Mouse (Mus musculus) lung, postnatal 36 days (tissue): ENCODE results near the gene Fryl.
A peak's percentile ranks its signal among the peaks of the same experiment; 100 is the strongest.

Experiments used
- DNase-seq: peaks from one replicate; pipeline ENCODE4 v3.0.0; 2022; ENCODE audit warnings: mixed read lengths

Gene Fryl

DNA sequence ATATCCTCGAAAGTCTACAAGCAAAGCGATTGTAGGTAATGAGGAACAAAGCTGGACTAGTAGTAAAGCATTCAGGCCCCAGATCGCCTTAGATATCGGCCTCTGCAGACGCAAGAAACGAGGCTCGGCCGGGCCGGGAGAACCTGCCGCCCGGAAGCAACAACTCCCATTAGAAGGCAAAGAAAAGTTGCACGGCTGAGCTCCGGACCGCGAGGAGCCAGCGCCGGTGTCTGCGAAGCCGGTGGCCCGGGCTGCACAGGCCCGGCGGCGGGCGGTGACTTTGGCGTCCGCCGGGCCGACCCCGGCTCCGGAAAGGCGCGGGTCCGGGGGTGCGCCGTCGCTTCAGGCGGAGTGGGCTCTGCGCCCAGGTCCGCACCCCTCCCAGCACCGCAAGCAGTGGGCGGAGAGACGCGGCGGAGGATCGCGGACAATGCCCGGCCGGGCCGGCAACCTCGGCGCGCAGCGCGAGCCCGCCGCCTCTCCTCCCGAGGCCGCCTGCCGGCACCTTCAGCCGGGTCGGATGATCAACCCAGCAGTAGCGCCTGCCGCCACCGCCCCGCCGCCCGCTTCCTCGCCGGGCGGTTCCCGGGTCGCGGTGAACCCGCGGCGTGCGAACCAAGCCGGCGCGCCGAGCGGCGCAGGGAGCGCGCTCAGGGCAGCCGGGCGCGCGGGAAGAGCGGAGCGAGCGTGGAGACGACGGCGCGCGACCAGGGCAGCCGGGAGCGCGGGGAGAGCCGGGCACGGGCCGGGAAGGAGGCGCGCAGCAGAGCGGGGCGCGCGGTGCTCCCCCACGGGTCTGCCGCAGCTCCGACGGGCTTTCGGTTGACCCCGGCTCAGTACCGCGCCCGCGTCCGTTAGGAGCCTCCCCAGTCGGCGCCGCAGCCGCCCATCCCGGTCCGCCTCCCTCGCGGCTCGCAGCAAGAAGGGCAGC, 833 bp downstream of the Fryl start:
- DNase-seq, result peak; percentile 59

DNA sequence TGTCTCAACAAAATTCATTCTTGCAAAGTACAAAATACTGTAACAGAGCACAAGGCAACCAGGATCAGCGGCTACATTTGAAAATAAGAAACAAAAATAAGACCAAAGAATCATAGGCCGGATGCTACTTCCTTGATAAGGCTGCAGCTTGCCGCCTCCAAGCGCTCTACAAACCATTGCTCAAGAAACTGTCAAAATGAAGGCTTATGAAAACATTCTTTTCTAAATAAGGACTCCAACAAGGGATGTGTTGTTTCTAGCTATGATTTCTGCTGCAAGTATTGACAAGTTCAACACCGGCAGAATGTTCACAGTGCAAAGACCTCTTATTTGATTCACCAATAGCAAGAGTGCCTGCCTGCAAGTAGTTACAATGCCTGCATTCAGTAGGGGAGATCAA, 1.8 kb downstream of the Fryl start:
- DNase-seq, result peak; percentile 35

DNA sequence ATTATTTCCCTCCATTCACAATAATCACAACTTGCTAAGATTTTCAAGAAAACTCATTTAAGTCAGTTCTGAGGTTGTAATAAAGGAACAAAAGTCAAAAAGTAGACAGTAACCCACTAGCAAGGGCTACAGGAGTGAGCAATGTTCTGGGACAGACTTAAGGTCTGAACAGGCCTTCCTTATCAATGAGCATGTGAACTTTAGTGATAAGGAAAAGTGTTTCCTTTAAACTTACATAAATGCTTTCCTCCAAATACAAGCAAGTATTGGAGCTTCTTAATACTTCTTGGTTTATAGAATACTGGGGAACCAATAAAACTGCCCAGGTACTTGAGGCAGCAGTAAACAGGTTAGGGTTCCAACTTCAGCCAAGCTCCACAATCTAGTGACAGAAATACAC, 3.7 kb downstream of the Fryl start:
- no peak for DNase-seq

DNA sequence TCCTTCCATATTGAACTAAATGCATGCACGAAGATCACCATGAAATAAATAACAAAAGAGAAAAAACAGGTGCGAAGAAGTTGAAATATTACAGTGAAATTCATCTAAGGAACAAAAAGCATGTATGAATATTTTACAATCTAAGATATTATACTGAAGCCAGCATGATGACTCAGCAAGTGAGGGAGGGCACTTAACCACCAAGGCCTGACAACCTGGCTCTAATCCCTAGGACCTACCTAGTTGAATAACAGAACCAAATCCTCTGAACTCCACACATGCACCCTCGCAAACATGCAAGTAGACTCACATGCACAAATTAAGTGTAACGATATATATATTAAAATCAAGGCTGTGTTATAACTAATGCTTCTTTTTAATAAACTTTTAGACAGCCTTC, 7.1 kb downstream of the Fryl start:
- DNase-seq, result no peak

DNA sequence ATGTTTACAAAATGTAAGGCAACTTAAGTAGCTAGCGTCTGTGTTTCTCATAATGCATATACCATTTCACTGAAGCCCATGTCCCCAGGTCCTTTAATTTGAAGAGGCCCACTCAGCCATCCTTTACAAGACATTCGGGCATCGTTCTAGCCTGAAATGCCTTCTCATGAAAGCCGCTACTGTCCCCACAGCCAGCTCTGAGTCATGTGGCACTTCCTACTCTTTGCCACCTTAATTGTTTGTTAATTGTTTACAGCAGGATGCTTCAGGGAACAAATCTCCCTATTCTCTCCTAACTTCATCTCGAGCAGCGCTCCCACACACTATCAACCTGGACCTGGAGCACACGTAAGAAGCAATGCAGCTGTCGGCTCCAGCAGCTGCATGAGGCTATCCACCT, 8.2 kb downstream of the Fryl start:
- DNase-seq, result no peak

DNA sequence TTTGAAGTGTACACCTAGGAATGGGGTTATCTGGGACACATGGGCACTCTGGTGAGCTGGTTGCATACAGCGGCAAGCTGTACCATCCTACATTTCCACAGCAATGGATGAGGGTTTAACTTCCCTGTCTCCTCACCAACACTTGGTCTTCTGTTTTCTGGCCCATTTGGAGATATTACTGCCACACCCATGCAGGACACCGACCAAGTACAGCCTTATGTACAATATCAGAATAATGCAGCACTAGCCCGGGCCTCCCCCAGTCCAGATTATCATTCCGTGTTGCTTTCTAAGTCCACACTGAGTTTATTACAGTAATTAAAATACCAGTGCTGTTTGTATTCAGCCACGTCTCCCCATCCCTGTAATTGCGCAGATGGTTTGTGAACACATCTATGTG, 10.0 kb downstream of the Fryl start:
- DNase-seq, result no peak

DNA sequence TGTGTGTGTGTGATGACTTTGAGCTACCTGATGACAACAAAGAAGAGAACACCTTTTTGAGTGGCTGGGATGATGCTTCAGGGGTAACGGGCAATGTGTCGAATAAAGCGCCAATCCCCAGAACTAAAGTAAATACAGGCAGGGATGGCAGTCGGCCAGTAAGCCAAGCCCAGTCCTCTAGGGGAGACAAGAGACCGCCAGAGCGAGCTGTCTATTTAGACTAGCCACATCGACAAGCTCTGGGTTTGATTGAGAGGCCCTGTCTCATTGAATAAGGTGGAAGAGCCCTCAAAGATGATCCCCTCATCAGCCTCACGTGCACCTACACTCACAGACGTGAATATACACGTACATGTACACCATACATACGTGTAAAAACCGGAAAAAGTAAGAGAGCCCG, 12.0 kb downstream of the Fryl start:
- peak; percentile 69 for DNase-seq

DNA sequence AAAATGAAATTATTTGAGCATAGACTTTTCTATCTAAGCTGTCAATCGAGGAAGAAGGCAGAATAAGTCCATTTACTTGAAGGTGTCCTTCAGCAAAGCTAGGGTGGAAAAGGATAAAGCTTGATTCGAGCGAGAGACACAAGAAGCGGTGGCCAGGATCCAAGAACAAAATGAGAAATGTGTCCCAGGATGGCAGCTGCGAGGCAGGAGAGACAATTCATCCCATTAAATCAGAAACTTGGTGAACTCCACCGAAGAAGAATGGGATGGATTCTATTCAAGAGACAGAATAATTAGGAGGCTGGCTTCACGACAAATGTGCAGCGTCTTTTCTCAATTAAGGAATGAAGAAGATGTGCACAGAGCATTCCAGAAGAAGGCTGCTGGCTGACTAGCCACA, 14.5 kb downstream of the Fryl start:
- no peak for DNase-seq

DNA sequence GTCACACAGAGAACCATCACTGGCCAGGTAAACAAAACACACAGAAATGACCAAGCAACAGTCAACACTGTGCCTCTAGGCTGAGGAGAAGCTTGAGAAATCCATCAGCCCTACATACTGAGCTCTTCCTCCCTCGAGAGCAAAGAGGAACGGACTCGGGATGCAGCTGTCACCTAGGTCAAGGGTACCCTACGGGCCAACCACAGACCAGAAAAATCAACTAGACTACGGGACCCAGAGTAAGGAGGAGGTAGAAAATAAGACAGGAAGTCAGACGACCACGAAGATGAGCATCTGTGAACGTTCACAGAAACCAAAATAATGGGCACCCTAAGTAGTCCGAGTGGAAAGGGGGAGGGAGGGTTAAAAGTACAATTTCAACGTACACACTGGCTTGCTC, 15.1 kb downstream of the Fryl start:
- DNase-seq, result no peak

DNA sequence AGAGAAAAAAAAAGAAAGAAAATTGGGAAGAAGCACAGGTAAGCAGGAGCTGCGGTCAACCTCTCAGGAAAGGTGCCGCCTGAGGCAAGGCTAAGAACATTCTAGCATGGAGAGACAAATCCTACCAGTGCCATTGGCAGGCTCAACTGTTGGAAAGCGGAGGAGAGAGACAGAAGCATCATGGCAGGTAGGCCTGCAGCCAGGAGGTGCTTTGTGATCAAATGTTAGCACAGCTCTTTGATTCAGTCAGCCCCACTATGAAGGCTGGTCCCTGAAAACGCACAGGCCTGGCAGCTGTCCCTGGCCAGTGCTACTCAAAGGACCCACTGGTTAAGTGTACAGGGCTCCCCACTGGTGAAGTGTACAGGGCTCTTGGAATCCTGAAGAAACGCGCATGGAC, 16.0 kb downstream of the Fryl start:
- DNase-seq, result no peak

DNA sequence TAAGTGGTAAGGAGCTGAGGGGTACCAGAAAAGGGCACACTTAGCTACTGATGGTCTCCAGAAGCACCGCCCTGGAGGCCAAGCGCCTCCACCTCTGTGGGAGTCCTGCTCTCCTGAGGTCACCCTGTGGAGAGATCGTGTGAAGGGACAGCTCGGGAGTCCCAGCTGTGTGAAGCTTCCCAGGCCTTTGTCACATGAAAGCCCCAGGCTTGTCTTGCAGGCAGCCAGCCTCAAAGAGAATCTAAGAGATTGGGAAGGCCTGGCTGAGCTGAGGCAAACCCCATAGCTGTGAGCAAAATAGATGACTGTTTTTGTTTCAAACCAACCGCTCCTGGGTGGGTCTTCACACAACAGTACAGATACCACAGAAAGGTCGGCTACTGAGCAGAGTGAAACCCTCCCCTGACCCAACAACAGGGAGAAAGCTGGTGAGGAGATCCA, 19.5 kb downstream of the Fryl start:
- DNase-seq, result no peak

DNA sequence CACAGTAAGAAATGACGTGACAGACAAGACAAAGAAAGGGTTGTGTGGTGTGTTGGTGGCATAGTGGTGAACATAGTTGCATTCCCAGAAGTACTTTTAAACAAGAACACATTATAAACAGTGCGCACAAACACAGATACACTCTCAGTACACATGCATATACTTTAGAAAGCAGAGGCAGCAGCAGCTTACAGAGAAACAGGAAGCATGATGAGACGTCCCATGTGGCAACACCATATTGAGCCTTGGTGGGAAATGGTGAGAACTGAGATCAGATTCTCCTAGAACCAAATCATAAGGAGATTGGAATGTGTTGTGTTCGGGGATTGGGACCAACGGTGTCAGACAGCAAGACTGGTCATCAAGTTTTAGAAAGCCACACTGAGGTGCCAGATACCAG, 21.2 kb downstream of the Fryl start:
- DNase-seq, result no peak

DNA sequence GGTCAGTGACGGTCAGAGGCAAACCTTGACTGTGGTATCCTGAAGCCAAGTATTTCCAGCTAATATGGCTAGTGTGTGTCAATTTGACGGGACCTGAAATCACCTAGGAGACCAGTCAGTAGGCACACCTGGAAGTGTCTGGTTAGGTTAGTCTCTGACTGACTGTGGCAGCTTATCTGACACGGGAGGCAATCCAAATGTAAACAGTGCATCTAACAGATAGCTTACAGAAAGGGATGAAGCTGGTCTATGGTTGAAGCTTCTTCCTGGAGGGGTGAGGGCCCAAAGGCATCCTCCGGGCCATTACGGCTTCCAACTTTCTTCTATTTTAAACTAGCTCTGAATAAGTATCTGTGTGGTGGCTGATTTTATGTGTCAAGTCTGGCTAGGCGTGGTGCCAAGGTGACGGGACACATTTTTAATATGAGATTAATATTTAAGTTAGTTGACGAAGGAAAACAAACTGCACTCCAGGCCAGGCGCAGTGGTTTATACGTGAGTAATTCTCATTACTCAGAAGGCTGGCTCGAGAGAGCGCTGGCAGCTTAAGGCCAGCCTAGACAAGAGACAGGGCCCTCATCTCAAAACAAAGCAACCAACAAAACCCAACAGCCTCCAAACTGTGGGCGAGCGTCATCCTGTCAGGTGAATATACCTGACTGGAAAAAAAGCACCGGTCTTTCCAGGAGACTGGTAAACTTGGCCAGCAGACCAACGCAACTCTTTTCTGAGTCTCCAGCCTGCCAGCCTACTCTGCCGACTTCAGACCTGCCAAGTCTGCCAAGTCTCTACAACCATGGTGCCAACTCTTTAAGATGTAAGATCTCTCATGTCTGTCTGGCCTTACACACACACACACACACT, 23.2 kb downstream of the Fryl start:
- DNase-seq, result no peak

DNA sequence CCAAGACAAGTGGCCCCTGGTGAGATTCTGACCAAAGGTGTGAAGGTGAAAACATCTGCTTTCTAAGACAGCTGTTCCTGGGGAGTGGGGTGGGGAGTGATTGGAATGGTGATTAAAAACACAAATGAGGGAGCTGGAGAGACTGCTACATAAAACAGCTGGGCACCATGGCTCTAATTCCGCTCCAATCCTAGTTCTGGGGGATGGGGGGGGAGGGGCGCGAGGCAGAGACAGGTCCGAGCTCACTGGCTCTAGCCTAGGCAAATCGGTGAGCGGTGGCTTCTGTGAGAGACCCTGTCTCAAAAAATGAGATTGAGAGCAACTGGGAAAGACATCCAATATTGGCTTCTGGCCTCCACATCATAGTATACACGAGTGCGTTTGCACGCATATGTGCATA, 24.2 kb downstream of the Fryl start:
- DNase-seq, result no peak

DNA sequence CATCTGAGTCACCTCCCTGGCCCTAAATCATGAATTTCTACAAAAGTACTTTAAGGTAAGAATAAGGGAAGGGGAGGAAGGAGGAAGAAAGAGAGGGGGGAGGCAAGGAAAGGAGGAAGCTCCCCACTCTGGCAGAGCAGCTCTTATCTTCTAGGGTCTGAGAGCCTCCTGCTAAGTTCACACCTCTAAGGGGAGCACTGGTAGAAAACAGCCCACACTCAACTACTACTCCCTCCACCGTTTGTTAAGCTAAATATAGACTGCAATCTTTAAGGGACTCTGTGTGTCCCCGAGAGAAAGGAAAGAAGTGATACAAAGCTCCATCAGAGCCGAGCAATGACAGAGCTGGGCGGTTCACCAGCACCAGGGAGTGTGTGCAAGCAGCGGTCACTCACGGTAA, 24.6 kb downstream of the Fryl start:
- DNase-seq, result no peak

DNA sequence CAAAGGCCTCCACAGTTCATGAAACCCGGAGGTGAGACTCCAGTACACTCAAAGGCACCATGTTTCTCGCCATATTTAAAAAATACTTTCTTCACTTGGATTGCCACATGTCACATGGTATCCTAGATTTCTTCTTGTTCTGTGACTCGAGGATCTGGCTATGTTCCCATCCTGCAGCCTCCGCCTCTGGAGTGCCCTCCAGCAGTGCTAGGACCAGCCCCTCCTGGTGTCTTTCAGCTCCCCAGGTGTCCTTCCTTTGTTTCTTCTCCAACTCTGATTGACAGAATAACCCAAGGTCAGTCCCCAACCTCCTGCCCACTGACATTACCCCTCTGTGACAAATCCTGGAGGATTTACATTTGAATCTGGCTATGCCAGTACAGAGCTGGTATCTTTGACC, 26.2 kb downstream of the Fryl start:
- no peak for DNase-seq

DNA sequence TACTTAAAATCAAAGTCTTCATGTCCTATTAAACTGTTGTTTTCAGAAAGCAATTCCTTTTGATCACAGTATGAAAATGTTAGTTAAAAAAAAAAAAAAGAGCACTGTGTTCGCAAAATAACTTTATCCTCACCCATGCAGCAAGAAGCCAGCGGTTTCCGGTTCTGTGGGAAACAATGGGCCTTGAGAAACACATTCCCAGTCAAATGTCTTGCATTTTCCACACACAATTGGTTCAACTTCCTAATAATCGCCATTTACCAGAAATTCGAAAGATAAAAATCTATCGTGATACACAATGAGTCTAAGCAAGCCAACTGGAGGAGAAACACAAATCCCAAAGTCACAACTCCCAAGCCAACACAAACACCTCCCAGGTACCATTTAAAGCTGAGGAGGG, 27.0 kb downstream of the Fryl start:
- no peak for DNase-seq

DNA sequence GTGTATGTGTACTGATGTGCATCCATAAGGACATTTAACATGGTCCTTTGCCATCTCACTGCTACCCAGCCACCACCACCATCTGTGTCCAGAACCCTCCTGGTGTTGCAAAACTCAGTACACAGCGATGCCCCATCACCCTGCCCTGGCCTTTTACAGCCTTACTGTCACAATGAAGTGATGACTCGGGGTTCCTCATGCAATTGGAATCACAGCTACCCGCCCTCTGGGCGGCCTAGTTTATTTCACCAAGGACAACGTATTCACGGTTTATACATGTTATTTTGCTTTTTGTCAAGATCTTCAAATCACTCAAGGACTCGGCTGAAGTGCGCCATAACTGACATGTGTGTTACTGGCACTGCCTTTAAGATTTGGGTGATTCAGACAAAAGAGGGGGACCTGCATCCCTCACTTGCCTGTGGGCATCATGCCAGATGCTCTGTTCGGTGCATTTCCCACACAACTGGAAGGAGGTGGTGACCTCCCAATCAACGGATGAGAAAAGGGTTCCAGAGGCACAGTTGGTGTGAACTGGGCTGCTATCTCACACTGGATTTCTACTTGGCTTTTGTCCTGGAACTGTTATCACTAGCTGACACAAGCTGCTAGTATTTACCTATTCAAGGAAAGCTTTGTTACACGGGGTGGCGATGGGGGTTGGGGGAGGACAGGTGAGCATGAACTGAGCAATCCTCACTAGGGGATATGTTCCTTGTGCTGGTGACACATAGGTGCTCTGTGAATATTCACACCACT, 27.9 kb downstream of the Fryl start:
- DNase-seq, result no peak

DNA sequence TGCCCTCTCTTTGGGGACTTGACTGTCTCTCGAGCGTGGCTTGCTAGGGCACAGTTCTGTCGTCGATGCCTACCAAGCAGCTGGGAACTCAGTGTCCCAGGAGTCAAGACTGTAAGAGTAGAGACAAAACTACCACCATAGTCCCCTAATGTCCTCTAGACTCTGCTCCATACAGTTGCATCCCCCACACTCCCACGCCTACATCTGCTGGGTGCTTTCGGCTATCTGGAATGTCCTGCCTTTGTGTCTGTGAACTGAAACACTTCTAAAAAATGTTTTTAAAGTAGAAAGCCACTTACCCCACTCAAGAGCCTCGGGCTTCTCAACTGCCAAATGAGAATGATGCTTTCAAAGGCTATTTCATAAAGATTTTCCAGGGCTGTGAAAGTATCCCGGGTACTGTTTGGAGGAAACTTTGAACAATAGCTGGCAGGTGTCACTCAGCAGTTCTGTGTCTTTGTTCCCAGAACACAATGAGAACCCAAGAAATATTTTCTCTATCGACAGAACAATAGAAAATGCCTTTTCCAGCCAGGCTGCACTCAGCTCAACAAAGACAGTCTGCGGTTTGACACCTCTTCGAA, 28.8 kb downstream of the Fryl start:
- peak; percentile 21 for DNase-seq

DNA sequence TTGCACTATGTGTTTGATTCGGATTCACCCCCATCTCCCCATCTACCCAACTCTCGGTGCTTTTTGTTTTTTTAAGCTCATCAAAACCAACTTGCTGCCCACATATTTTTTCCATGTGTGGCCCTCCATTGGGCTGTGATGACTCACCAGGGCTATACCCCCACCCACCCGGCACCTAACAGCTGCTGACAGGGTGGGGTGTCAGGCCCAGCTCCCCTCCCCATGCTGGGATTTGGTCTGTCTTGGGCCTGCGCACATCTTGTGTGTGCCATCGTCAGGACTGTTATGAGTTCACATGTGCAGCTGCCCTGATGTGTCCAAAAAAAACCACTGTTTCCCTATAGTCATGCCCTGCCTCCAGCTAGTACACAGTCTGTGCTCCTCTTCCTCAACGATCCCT, 33.4 kb downstream of the Fryl start:
- DNase-seq, result no peak

DNA sequence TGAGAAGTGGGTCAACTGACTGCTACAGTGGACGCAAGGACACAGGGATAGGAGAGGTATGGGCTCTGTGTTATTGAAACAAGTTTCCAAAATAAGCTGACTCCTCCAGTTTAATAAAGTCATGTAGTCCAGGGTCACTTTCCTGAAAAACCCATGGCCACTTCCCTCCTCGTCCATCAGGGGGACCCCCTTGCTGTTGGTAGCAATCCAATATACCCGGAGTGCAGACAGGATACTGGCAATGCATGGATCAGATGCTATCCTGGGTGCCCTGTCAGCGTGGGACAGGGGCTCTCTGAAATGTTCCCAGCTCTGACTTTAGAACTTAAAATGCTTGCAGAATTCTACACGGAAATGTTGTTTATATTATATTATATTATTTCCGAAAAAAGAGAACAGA, 34.0 kb downstream of the Fryl start:
- no peak for DNase-seq

DNA sequence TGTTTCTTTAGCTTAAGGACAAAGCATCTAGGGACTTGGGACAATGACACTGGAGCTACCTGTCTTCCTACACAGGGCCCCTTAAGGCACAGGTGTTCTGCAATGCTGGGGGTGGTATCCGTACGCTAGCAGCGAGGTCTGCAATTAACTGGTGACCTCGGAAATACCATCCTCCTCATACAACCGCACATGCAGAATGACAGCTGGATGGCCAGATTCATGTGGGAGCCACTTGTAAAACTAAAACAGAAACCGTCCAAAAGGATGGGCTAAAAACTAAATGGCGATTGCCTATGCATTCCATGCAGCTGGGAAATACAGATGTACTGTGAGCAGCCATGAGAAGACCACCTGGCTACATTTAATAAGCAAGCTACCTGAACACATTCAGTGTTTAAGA, 34.6 kb downstream of the Fryl start:
- DNase-seq, result no peak

DNA sequence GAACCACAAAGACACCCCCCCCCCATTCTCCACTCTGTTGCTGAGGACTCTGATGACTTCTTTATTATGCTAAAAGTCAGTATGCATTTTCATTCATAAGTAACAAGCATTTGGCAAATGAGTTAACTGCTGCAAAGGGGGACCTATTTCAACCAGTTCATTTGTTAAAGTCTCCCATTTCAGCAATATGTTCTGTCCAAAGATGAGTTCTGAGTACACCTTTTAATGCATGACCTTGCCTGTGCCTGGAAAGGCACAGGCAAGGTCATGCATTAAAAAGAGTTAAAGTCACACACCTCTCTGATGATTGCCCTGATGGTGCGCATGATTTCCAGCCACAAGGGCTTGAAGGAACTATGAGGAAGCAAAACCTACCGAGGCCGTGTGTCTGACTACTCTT, 36.7 kb downstream of the Fryl start:
- DNase-seq, result no peak
